Mouse (Mus musculus) right cerebral cortex, postnatal 36 days (tissue): ENCODE data around the gene Dnaaf1.

ENCODE experiments used
- DNase-seq, 2 experiments: peaks; one replicate each; pipeline ENCODE4 v3.0.0; 2022; ENCODE audit warnings: low spot score in 2 of 2, mixed read lengths in 1 of 2

Gene Dnaaf1

GRCm38 (mm10) chr8:119623061-119623460, 48.0 kb downstream of the Dnaaf1 start:
- no peak for DNase-seq

- no peak for DNase-seq
These were observed 48.7 kb downstream of the Dnaaf1 start for GRCm38 (mm10) chr8:119623744-119624143.

GRCm38 (mm10) chr8:119624916-119625315, 49.9 kb downstream of the Dnaaf1 start:
- DNase-seq: no peak

GRCm38 (mm10) chr8:119625788-119626187, 50.8 kb downstream of the Dnaaf1 start:
- no peak for DNase-seq

- DNase-seq: no peak
These were observed 52.2 kb downstream of the Dnaaf1 start for GRCm38 (mm10) chr8:119627199-119627598.

- no peak for DNase-seq
These were observed 52.8 kb downstream of the Dnaaf1 start for GRCm38 (mm10) chr8:119627613-119628359.

- no peak for DNase-seq
These were observed 55.8 kb downstream of the Dnaaf1 start for GRCm38 (mm10) chr8:119630841-119631240.

- DNase-seq: no peak
These were observed 57.2 kb downstream of the Dnaaf1 start for GRCm38 (mm10) chr8:119632246-119632645.

GRCm38 (mm10) chr8:119632909-119633308, 57.9 kb downstream of the Dnaaf1 start:
- DNase-seq: no peak

- peak in 1 of 2 experiments; percentile 9 for DNase-seq
These were observed 59.7 kb downstream of the Dnaaf1 start for GRCm38 (mm10) chr8:119634616-119635336.

GRCm38 (mm10) chr8:119635378-119635777, 60.3 kb downstream of the Dnaaf1 start, which contains the start of gene Kcng4:
TSS of gene Kcng4 (minus strand) at chr8:119635680.
- DNase-seq: no peak

GRCm38 (mm10) chr8:119635958-119636357, 60.9 kb downstream of the Dnaaf1 start:
- no peak for DNase-seq

GRCm38 (mm10) chr8:119636766-119637165, 61.7 kb downstream of the Dnaaf1 start:
- DNase-seq: no peak

- DNase-seq: no peak
These were observed 62.3 kb downstream of the Dnaaf1 start for GRCm38 (mm10) chr8:119637381-119637780.

GRCm38 (mm10) chr8:119638261-119638660, 63.2 kb downstream of the Dnaaf1 start:
- no peak for DNase-seq

- DNase-seq: no peak
These were observed 64.8 kb downstream of the Dnaaf1 start for GRCm38 (mm10) chr8:119639798-119640197.

- DNase-seq: no peak
These were observed 66.0 kb downstream of the Dnaaf1 start for GRCm38 (mm10) chr8:119641058-119641457.

- no peak for DNase-seq
These were observed 67.9 kb downstream of the Dnaaf1 start for GRCm38 (mm10) chr8:119642960-119643359.

- no peak for DNase-seq
These were observed 69.5 kb downstream of the Dnaaf1 start for GRCm38 (mm10) chr8:119644429-119644960.

- no peak for DNase-seq
These were observed 70.1 kb downstream of the Dnaaf1 start for GRCm38 (mm10) chr8:119644981-119645597.

GRCm38 (mm10) chr8:119646197-119646596, 71.2 kb downstream of the Dnaaf1 start:
- DNase-seq: no peak

GRCm38 (mm10) chr8:119646846-119647245, 71.8 kb downstream of the Dnaaf1 start:
- DNase-seq: no peak
